8 mouse cellular contexts compared by ENCODE assay signal in genomic region chr7:138176026-138176425, GRCm38 (mm10).
A peak's percentile ranks its signal among the peaks of the same experiment; 100 is the strongest.
DNase-seq lines count a peak whose midpoint lies in the region; ATAC-seq lines count a peak whose summit lies in the region.

No protein-coding gene starts in this region.

- no peak for DNase-seq in frontal cortex, postnatal 25 days (ENCODE audit: low spot score in 2 of 2)
- peak; percentile 35 for DNase-seq in testis, postnatal 10 days (ENCODE audit: low spot score)
- no peak for DNase-seq in testis, postnatal 14 days (ENCODE audit: low spot score)
- peak; percentile 13 to 27 for DNase-seq in kidney, postnatal 4 days
- peak; percentile 18 for DNase-seq in skeletal muscle tissue, adult 2 months (ENCODE audit: low read depth, low spot score)
- DNase-seq in spleen, adult 12 weeks (ENCODE audit: low spot score), result no peak
- no peak for DNase-seq in retina, postnatal 1 day

- 0 out of 2 replicates have a peak, but pooled peaks have one; percentile 57 for ATAC-seq in frontal cortex, adult (ENCODE audit: low TSS enrichment)

Comparison
In these comparisons a context has a peak if more than half of its experiments do, and no peak if none do; other contexts are left out.
1. DNase-seq: peak in testis, postnatal 10 days (single experiment), kidney, postnatal 4 days (2 of 2) and skeletal muscle tissue, adult 2 months (single experiment); none in frontal cortex, postnatal 25 days (0 of 2), testis, postnatal 14 days (single experiment), spleen, adult 12 weeks (single experiment) and retina, postnatal 1 day (single experiment).